Mouse (Mus musculus) gastrocnemius, adult 18-20 months (tissue): ENCODE measurements around the gene Atxn2l. TPM values are rescaled to one million over a fixed set of nuclear protein-coding genes. Genes with fewer than 3 reads are reported as not detected.
"Not testable (repeated sequence)": the region's sequence is repeated elsewhere in the genome, so short reads cannot be mapped to it uniquely, and the experiment has no call there.

ENCODE experiments used
- DNase-seq: peaks from one replicate; pipeline ENCODE4 v3.0.0; 2021; ENCODE audit warnings: low spot score
- total RNA-seq, 2 experiments: library from RNA; stranded (reverse); gene quantifications; 2 replicates each; pipeline ENCODE4 v1.2.3; 2021

Gene Atxn2l
- total RNA-seq, 2 experiments from 2014 or later: 28.4 to 33.1 TPM

DNA sequence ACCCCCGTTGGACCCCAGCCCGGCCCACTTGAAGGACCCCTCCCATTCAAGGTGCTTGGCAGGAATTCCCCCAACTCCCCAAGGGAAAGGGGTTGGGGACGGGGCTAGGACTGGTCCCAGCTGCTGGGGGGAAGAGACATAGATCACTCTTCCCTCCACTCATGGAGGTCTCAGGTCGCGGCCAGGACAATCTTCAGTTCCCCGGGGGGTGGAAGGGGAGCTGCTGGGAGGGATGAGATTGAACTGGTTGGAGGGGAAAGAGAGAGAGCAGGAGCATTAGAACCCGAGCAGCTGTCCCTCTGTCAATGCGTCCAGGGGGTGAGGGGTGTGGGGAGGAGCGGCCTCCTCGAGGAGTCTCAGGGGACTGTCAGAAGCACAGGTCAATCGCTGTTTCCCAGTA, 11.3 kb downstream of the Atxn2l start:
- no peak for DNase-seq

DNA sequence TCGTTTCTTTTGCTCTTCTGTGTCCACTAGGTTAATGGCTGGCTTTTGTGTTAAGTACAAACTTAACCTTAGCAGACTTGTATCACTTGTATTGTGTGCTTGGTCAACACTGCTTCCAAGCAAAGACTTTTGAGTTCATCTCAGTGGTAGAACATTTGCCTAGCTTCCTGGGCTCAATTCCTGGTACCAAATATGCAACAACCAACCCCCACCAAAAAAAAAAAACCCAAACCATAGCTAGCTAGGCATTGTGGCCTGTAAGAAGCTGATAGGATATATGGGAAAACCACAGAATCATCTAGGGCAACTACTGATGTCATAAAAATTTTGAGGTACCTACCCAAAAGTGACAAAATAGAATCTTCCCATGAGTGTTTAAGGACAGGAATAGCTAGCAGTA, 12.2 kb downstream of the Atxn2l start:
- DNase-seq: no peak

DNA sequence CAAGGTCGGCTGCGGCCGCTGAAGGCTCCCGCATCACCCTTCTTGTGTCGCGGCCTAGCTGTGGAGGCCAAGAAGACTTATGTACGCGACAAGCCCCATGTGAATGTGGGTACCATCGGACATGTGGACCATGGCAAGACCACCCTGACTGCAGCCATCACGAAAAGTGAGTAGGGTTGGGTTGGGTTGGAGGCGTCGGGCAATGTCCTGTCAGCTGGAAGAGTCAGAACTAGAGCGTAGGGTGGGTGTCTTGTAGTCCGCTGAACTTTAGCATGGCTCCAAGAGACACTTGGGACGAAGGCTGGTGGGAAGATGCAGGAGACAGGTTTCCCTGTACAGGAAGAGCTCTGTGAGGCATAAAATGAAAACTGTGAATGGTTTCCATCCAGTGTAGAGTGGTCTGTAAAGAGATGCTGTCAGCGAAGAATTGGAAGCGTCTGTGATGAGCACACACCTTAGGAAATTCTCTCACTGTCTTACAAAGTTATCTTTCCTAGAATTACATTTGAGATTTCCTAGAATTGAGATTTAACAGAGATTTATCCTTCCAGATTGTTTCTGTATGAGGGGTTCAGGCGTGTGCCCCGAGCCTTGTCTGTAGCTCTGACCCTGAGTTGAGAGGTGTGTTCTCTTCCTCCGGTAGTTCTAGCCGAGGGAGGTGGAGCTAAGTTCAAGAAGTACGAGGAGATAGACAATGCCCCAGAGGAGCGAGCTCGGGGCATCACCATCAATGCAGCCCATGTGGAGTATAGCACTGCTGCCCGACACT, 15.4 kb downstream of the Atxn2l start:
- not testable (repeated sequence) for DNase-seq

DNA sequence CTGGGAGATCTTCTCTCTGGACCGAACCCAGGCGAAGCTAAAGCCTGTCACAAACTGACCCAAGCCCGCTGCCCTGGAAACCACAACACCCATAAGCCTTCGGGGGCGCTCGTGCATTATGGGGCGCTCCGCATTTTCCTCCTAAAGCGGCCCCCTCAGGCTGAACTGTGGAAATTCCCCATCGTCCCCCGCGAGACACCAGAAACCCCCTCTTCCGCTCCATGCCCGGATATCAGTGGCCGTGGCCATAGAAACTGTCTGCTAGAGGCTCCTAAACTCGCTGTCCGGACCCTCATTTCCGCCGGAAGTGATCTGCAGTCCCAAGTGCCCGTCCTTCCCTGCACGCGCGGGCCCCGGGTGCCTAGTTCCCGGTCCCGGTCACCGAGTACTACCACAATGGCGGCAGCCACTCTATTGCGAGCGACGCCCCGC, 16.2 kb downstream of the Atxn2l start, which contains the start of gene Tufm:
Gene Tufm (plus strand): TSS at position 310 of the 432 bp plus-strand sequence.
- DNase-seq: peak; percentile 97

DNA sequence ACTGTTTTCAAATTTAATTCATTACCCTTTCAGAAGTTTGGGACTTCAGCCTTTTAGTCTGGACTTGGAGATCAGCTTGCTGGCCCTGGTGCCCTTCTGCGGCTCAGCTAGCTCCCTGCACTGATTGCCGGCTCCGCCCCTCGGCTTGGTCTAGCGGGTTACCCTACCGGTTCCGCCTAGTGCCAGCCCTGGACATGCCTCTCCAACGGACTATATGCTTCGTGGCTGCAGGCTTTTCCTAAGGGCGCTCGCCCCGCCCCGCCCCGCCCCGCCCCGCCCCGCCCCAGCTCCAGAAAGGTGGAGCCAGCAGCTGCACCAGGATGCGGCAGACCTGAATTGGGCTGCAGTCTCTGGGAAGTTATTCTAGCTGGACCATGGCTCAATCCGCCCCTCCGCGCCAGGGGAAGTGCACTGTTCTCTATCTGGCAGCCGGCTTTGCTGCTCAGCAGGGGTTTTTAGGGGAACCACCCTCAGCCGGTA, 20.8 kb downstream of the Atxn2l start:
- DNase-seq: peak; percentile 84

DNA sequence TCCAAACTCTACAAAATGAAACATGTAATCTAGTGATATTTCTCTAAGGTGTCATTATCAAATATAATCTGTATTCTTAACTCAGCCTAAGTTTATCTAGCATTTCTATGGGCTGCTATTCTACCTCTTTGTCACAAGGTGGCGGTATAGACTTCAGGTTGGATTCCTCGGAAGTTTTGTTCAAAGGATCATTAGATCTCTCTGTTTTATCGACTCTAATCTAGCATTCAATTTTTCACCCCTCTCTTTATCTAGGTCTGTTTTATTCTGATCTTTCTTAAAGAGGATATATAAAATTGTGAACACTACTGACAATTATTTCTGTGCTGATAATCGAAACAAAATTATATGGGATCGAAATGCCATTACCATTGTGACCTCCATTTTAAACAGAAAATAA, 21.5 kb downstream of the Atxn2l start:
- DNase-seq: no peak

DNA sequence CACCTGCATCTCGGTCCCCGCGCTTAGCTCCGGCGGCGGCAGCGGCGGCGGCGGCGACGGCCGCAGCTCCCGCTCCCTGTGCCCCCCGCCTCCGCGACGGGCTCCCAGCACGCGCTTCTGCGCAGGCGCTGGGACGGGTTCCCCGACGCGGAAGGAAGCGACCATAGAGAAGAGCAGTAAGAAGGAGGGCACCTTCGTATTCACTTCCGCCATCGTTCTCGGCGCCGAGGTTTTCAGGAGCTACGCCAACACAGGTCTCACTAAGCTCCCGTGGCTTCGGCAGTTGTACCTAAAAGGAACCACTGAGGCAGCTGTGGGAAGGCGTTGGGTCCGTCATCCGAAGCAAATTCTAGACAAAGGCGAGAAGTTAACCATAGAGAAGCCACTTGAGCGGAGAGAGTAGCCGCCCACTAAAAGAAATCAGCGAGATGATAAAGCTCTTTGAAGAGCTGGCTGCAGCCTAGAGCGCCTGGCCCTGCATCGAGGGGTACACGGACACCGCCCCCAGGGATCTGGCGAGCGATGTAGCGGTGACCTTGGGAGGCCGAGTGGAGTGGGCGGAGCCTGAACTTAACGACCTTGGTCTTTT, 28.1 kb downstream of the Atxn2l start, which contains the start of gene Sh2b1:
Gene Sh2b1 (minus strand): TSS at position 432 of the 589 bp plus-strand sequence.
- DNase-seq: peak; percentile 85

DNA sequence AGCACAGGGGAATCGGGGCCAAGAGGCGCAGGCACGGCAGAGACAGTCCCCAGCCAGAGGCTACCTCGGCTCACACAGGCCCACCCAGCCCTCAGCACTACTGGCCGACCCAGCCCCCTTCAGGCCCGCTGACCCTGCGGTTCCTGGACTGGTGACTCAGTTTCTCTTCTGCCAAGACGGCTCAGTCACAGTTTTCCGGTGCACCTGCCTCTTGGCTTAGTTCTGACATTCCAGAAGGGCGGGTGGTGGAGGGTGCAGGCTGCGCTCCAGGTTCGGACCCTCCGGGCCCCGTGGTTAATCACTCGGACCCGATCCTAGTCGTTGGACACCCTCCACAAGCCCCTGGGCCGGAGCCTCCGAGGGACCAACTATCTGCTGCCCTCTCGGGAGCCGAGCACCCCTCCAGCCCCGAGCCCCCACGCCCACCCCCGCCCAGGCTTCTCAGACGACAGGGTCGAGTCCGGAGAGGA, 28.7 kb downstream of the Atxn2l start:
- DNase-seq: no peak

DNA sequence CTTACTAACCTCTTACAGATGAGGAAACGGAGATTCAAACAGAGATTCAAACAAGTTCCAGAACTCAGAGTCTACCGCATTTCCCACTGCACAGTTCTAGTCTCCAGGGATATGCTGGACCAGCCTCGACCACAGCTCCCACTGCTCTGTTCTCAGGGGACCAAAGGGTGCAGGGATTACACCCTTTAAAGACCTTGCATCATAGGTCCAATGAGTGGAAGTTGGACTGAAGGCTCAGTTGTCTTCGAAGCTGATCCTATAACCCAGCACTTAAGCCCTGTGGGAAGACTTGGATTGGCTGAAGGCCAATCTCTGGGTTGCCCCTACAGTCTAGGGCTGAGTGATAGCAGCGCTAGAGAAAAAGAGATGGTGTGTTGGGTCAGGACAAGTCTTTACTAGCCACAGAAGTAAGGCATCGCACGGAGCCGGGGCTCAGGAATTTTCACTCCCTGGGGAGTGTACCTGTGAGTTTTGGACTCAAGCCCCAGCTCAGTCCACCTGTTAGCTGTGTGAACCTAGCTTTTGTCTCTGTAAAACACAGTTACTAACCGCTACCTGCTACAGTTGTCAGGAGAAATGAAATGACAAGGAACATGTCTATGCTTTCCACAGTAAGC, 29.7 kb downstream of the Atxn2l start:
- DNase-seq: no peak

DNA sequence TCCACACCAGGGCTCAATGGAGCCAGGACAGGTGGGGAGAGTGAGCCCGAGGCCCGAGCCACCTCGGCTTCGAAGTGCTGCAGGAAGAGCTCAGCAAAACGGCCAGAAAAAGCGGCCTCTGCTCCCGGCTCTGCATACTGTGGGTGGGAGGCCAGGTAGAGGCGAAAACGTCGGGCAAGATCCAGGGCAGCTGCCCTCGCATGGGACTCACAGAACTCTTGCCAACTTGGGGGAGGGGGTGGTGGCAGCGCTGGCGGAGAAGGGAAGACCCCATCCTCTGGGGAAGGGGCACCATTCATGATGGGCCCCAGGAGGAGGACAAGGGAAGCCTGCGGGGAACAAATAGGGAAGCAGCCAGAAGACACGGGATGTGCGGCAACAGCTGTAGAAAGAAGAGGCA, 30.5 kb downstream of the Atxn2l start:
- DNase-seq: no peak

DNA sequence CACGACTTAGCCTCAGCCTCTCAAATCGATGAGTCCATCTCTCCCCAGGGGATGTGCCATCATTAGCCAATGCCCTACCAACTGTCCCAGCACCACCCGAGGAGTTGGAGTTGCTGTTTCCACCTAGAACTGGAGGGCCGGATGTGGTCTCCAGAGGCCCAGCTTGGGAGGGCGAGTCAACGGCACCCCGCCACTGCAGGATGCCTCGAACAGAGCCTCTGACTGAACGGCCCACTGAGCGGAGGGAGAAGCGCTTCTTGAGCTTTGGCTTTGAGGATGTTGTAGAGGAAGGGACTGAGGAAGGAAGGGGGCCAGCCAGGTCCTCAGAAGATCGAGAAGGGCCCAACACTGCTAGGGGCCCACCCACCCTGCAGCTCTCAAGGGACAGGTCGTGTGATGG, 30.9 kb downstream of the Atxn2l start:
- no peak for DNase-seq

DNA sequence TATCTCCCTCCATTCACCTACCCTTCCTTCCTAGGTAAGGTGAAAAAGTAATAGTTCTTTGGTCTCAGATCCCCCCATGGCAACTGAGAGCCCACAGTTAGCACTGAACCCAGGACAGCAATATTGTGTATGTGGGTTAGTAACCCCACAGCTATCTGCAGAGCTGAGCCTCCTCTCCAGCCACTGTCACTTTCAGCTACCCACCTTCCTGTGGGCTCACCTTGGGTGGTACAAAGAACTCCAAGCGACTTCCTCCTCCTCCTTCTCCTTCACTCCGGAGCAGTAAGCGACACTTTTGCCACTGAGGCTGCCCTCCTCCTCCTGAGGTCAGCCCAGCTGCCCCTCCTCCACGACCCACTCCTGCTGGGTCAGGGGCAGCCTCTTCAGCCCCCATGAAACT, 31.4 kb downstream of the Atxn2l start:
- DNase-seq: no peak

DNA sequence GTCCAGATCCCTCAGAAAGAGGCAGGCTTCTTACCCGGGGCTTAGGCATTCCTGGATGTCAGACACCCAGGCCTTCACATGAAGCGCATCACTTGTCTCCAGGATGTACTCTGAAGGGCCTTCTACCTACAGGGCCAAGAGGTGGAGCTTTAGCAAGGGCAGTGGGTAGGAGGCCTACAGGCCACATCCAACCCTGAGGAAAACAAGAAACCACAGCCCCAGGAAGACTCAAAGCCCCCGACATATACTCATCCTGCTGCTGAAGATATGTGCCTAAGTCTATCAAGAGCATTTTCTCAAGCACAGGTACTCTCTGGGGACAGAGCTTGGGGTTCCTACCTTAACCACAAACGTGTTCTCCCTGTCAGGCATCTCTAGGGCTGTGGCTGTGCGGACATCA, 31.9 kb downstream of the Atxn2l start:
- DNase-seq: no peak

DNA sequence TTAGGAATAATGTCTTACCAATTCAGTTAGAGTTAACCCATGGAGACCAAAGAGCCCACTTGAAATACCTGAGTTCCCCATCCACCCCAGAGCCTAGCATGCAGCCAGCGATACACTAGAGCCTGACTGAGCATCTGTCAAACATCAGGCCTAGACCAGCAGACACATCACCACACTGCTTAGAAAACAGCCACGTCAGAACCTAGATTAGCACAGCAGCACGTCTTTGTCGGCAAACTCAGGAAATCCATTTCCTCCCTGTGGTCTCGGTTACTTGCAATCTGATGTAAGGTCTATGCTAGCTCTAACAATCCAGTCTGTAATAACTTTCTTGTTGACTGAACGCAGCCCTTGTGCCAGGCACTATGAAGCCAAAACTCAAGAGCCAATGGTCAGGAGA, 33.2 kb downstream of the Atxn2l start:
- DNase-seq: no peak

DNA sequence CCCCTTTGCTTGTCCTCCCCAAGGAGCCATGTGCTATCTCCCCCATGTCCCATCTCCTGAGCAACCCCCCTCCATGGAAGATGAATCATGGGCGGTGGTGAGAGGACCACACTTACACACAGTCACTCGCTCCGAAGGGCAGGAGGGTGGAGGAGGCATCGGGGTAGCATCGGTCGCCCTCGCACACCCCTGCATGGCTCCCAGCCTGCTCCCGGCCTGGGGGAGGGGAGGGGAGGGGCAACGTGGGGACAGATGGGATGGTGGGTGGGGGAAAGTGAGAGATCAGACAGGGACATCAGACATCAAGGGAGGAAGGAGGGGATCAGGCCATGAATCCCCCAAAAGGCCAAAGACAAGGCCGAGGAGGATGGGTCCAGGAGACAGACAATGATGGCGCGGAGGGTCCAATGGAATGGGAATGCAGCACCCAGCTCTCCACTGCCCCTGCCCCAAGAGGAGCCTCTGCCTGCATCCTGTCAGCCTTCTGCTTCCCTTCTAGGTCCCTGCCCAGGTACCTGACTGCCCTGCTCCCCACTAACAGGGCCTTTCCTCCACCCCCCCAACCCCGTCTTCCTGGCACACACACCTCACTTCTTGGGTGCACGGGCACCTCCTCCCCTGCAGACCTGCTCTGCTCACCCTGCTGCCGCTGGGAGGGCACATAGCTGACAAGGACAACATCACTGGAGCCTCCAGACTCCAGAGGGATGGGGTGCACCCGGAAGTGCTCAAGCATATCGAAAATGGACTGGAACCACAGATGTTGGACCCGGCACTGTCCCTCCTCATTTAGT, 35.2 kb downstream of the Atxn2l start:
- DNase-seq: no peak

DNA sequence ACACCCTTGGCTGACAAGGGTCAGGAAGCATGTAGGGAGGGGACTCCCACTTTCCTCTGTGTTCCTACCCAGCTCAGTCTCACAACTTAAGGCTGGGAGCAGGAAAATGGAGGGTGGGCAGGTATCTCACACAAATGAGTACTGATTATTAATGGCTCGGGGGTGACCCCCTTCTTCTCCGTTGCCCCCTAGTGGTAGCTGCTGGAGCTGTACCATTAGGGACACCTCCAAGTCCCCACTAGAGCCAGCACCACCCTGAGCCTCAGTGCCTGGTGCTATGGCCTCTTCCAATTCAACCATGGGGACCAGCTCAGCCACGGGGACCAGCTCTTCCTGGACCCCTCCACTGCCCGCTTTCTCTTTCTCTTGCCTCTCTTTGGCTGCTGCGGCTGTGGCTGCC, 36.0 kb downstream of the Atxn2l start:
- no peak for DNase-seq

DNA sequence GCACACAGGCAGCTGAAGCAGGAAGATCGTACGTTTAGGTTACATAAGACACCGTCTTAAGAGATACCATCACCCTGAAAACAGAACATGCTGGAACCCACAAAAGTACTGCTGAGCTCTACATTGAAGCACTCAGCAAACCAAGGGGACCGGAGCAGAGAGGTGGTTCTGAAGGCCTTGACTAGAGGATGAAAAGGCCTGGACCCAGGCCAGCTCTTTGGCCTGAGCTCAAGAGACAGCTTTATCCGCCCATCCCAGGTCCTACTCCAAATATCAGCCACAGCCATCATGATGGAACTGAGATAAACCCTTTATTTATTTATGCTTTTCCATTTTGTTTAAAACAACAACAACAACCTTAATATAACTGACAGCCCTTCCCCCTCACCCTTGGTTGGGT, 36.5 kb downstream of the Atxn2l start:
- DNase-seq: no peak

DNA sequence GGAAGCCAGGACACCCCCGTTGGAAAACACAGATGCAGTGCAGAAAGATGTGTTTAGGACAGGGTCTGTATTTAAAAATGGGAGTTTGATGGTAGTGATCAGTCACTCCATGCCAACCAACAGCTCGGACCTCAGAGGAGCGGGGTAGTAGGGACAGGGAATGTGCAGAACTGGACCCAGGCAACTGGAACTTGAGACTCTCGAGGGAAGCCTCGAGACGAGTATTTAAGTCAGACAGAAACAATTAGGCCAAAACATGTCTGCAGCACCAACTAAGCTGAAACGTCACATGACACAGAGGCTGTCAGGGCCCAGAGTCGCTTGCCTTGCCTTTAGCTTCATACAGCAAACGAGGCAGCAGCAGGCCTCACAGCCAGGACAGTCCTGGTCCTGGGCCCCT, 37.1 kb downstream of the Atxn2l start:
- DNase-seq: no peak

DNA sequence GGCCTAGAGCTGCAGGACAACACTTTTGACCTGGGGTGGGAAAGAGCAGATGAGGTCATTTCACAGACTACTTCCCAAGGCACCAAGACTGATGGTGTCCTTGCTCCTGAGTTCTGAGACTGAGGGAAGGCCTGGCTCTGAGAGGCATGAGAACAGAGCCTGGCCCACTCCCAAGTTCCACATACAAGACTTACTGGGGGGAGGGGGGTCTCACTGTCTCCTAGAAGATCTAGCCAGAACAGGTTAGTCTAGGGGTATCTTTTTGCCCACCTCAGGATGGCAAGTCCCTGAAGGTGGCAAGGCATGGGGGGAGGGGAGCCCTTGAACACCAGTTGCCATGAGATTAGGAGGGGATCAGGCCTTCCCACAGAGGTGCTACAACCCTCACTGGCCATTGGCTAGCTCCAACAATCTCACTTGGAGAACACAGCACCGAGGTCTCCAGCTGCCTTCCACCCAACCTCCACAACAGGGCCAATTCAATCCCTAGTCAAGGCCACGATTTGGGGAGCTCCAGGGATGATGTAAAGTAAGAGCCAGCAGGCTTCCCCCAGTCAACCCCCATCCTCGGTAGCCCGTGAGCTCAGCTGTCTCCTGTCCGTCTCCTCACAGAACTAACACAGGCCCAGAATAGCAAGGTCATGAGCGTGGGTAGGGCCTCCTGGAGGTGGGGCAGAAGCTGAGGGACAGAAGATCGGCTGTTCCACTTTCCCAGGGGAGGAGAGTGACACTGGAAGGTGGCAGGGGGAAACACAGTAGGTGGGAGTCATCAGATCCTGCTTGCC, 37.8 kb downstream of the Atxn2l start:
- peak; percentile 87 for DNase-seq

DNA sequence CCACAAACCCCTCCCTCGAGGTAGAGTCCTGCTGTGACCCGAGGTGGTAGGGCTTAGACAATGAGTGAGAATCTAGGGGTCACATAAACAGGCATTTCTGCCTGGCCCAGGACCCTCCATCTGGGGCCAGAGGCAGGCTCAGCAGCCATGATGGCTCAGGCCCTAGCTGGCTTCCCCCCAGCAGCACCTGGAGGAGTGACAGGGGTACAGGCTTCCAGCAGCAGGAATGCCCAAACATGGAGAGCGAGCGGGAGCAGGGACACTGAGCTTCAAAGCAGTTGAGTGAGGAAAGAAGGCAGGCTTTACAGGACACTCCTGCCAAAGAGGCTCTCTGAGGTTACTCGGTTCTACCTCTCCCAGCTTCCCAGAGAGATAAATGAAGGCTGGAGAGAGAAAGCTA, 38.4 kb downstream of the Atxn2l start:
- peak; percentile 75 for DNase-seq

DNA sequence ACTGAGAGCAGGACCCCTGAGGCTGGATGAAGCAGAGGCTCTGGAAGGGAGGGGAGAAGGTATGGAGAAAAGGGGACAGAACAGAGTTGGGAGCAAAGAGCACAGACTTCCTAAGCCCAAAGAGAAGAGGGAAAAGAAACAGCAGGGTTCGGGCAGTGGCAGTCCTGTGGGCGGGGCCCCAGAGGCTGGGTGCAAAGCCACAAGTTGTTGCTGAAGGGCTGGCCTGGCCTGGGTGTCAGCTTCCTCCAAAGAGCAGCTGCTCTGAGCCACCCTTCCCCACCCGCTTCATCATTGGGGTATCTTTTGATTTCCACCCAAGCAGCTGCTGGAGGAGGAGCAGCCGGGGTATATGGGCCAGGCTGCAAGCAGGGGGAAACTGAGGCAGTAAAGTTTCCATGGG, 39.1 kb downstream of the Atxn2l start:
- peak; percentile 84 for DNase-seq
